Mouse (Mus musculus) urinary bladder, postnatal 0 days (tissue): ENCODE data around the gene Ccdc69. TPM values are rescaled to one million over a fixed set of nuclear protein-coding genes. Genes with fewer than 3 reads are reported as not detected.

ENCODE experiments used
- polyA plus RNA-seq: library from polyadenylated mRNA; unstranded; fragments of >200 nt; fragmentation: Nextera tagmentation; extraction: Ambion mirVana; gene quantifications from 2 replicates; pipeline ENCODE4 v1.2.1, GENCODE M21; 2015

The Ccdc69 gene
- polyA plus RNA-seq, result 10.9 and 11.5 TPM in 2 replicates

GRCm38 (mm10) chr11:55077331-55078231 lies at the start of gene Ccdc69:
Ccdc69 (minus strand) TSS chr11:55078131.

GRCm38 (mm10) chr11:55097463-55098188 lies 19.7 kb upstream of the Ccdc69 start, which contains the start of gene Gm2a:
Gm2a (plus strand) TSS chr11:55098115.

GRCm38 (mm10) chr11:55033040-55033660 lies 44.8 kb downstream of the Ccdc69 start, which contains the start of gene Anxa6:
Anxa6 (minus strand) TSS chr11:55033445.

Other genes starting within 250 kb of the Ccdc69 start
- 4.5 and 4.9 TPM in 2 replicates for gene Lyrm7, start 217.2 kb downstream of the Ccdc69 start, polyA plus RNA-seq
- gene Hint1, start 211.7 kb downstream of the Ccdc69 start, polyA plus RNA-seq, result 714 and 792 TPM in 2 replicates
- gene Gpx3, start 175.7 kb downstream of the Ccdc69 start, polyA plus RNA-seq, result 68.5 and 70.7 TPM in 2 replicates
- gene Tnip1, start 115.2 kb downstream of the Ccdc69 start, polyA plus RNA-seq, result 12.7 and 13.9 TPM in 2 replicates
- 299 and 324 TPM in 2 replicates for gene Anxa6, start 44.7 kb downstream of the Ccdc69 start, polyA plus RNA-seq
- gene Gm2a, start 20.0 kb upstream of the Ccdc69 start, polyA plus RNA-seq, result 69.1 and 70.9 TPM in 2 replicates
- not detected in 2 replicates for gene Slc36a3, start 73.6 kb upstream of the Ccdc69 start, polyA plus RNA-seq
- gene Slc36a2, start 106.9 kb upstream of the Ccdc69 start, polyA plus RNA-seq, result 0.11 and 0.25 TPM in 2 replicates
- gene Slc36a1, start 126.2 kb upstream of the Ccdc69 start, polyA plus RNA-seq, result 1.1 and 1.4 TPM in 2 replicates